Mouse (Mus musculus) forebrain, embryonic 11.5 days (tissue): ENCODE measurements around the gene Palld. TPM values are rescaled to one million over a fixed set of nuclear protein-coding genes. Genes with fewer than 3 reads are reported as not detected.

Experiments used
- ATAC-seq: fragments of 200-750 bp; cut with Nextera tagmentation; replicated peaks from 2 replicates; pipeline ENCODE4 v1.8.0; 2017; ENCODE audit warnings: moderate TSS enrichment; ENCODE audit not compliant: low FRiP score
- DNase-seq: peaks from one replicate; pipeline ENCODE4 v3.0.0-alpha.2; 2017; ENCODE audit warnings: low spot score
- H3K27ac ChIP-seq: fragments of 300-500 bp; sonication (generic); 2 replicates; pipeline ENCODE4 v1.5.1; 2014; ENCODE audit warnings: low read depth, low read length
- H3K27me3 ChIP-seq: fragments of 300-500 bp; sonication (generic); 2 replicates; pipeline ENCODE4 v1.6.1; 2014; ENCODE audit warnings: mild to moderate bottlenecking, low read length, mixed read lengths; ENCODE audit not compliant: control insufficient read depth, insufficient read depth
- H3K36me3 ChIP-seq: fragments of 300-500 bp; sonication (generic); 2 replicates; pipeline ENCODE4 v1.6.1; 2014; ENCODE audit warnings: mild to moderate bottlenecking, low read length, moderate library complexity, mixed read lengths; ENCODE audit not compliant: control insufficient read depth, insufficient read depth
- H3K4me1 ChIP-seq: fragments of 300-500 bp; sonication (generic); replicated peaks from 2 replicates; pipeline ENCODE4 v1.6.1; 2014; ENCODE audit warnings: low read length, mixed read lengths; ENCODE audit not compliant: control insufficient read depth, insufficient read depth
- H3K4me2 ChIP-seq: fragments of 300-500 bp; sonication (generic); 2 replicates; pipeline ENCODE4 v1.6.1; 2014; ENCODE audit warnings: low read depth, mild to moderate bottlenecking, low read length, moderate library complexity, mixed read lengths; ENCODE audit not compliant: severe bottlenecking
- H3K4me3 ChIP-seq: fragments of 300-500 bp; sonication (generic); 2 replicates; pipeline ENCODE4 v1.5.1; 2014; ENCODE audit warnings: low read depth, low read length
- H3K9ac ChIP-seq: fragments of 300-500 bp; sonication (generic); 2 replicates; pipeline ENCODE4 v1.6.1; 2014; ENCODE audit warnings: low read length
- H3K9me3 ChIP-seq: fragments of 300-500 bp; sonication (generic); 2 replicates; pipeline ENCODE4 v1.6.1; 2016; ENCODE audit warnings: low read length, mixed read lengths; ENCODE audit not compliant: control insufficient read depth
- WGBS: fragments of 180-500 bp; shearing (Covaris S2); extraction: QIAGEN DNeasy Blood & Tissue Kit; methylation state at CpG from one replicate; pipeline ENCODE4 v1.1.7; 2014; 5-methylcytosine and 5-hydroxymethylcytosine counted together
- polyA plus RNA-seq: library from polyadenylated mRNA; unstranded; fragments of >200 nt; fragmentation: Nextera tagmentation; extraction: Ambion mirVana; gene quantifications from 2 replicates; pipeline ENCODE4 v1.2.1, GENCODE M21; 2014

The Palld gene
- polyA plus RNA-seq, 1 experiment from 2014 or later, result 56.7 TPM

DNA sequence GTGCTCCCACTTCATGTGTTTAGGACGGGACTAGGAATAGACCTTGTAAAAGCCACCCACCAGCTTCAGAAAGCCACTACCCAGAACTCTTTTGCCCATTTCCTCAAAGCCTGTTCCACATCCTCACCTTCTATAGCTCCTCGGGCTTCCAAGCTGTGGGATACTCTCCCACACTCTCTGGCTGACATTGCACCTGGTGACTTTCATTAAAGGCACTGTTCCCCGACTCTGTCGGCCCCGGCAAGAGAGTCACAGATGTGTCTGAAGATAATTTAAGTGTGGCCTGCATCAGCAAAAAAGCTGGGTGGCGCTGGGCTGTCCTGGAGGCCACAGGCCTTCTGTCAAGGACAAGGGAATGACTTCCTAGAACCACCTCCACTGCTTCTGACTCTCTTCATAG is 350.3 kb downstream of the Palld start:
- Histone ChIP-seq H3K27me3 (no peaks in the 10 kb centered on the region), H3K27ac (no peak overlapping the region), H3K9me3 (peaks cover 8% of the 10 kb centered on the region), H3K36me3 (peaks cover 18% of the 10 kb centered on the region), H3K4me3 (no peak overlapping the region), H3K9ac (no peak overlapping the region), H3K4me1 (peaks cover 2% of the 10 kb centered on the region; the same call in 1 of the 2 replicates), H3K4me2 (no peak overlapping the region)
- ATAC-seq, result no peak
- DNase-seq, result no peak
- WGBS, result 73% methylated on average over 6 of the region's 6 CpGs

- peak; percentile 66 for DNase-seq
- Histone ChIP-seq H3K4me3 (no peak overlapping the region), H3K4me1 (peaks cover 2% of the 10 kb centered on the region; the same call in 1 of the 2 replicates), H3K4me2 (no peak overlapping the region), H3K27me3 (no peaks in the 10 kb centered on the region), H3K9ac (no peak overlapping the region), H3K36me3 (peaks cover 18% of the 10 kb centered on the region), H3K9me3 (peaks cover 8% of the 10 kb centered on the region), H3K27ac (no peak overlapping the region)
- WGBS, result 51% methylated on average over 27 of the region's 27 CpGs
- ATAC-seq, result no peak
Measured at GRCm38 (mm10) chr8:61550006-61550748, 352.3 kb downstream of the Palld start.

DNA sequence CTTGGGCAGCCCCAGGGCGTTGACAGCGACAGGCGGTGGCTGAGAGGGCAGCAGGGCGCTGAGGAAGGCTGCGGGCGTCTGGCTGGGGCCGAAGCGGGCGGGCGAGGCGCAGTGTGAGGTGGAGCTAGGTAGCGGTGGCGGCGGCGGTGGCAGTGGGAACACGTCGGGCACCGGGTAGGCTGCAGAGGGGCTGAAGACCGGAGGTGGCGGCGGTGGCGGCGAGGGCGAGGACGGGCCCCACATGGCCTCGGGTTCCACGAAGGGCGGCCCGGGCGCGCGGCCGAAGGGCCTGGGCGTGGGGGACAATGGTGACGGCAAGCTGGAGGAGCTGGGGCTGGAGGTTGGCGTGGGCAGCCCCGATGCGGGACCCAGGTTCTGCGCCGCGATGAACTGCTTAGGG is 352.9 kb downstream of the Palld start:
- Histone ChIP-seq H3K4me1 (peaks cover 2% of the 10 kb centered on the region; the same call in 1 of the 2 replicates), H3K9me3 (peaks cover 8% of the 10 kb centered on the region), H3K27ac (no peak overlapping the region), H3K36me3 (peaks cover 18% of the 10 kb centered on the region), H3K27me3 (no peaks in the 10 kb centered on the region), H3K9ac (no peak overlapping the region), H3K4me3 (no peak overlapping the region), H3K4me2 (no peak overlapping the region)
- DNase-seq (peak; percentile 54), ATAC-seq (no peak)
- 71% methylated on average over 41 of the region's 41 CpGs for WGBS

DNA sequence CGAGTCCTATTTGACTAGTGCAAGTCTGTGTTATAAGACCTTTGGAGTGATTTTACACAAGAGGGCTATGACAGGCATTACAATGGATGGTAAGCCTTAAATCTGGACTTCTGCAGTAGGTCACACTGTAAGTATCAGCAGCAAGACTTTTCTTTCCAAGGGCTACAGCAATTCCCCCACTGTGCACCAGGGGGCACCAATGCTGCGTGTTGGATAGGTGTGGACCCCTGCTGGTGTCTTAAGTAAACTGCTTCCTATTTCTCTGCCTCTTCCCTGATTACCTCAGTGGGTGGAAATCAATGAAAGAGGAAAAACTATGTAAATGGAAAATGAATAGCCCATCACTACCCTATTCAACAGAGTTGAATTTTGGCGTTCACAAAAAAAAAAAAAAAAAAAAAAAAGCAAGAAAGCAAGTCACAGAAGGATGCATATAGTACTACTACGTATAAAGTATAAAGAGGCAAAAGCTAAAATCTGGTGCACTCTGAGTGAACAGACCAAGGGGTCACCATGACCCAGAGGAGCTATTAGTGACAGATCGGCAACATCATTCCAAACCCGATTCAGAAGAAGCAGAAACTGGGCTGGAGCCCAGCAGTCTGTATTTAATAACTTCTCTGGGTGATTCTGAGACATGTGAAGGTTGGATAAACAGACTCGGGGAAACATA is 362.5 kb downstream of the Palld start:
- DNase-seq, result peak; percentile 92
- WGBS, result 51% methylated on average over 7 of the region's 7 CpGs
- Histone ChIP-seq H3K9me3 (no peaks in the 10 kb centered on the region), H3K4me2 (no peak overlapping the region), H3K4me1 (no peaks in the 10 kb centered on the region), H3K27me3 (no peaks in the 10 kb centered on the region), H3K4me3 (no peak overlapping the region), H3K9ac (no peak overlapping the region), H3K27ac (no peak overlapping the region), H3K36me3 (peaks cover under 1% of the 10 kb centered on the region; the same call in 1 of the 2 replicates)
- ATAC-seq, result peak; percentile 74

DNA sequence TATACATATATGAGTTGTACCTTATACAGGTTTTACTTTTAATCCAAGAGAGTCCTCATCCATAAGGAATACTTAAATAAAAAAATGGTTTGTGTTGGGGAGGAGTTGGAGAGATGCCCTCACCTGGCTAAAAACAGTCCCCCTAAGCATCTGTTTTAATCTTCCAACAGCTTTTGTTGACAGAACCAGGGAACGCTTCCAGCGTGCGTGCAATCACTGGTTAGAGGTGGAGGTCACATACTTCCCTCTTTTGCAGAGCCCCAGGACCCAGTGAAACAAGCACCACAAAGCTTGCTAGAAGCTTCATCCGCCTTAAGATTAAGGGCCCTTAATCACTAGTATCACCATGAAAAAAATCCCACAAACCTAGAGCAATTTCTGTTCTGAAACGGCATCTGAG is 365.0 kb downstream of the Palld start:
- Histone ChIP-seq H3K4me2 (no peak overlapping the region), H3K9ac (no peak overlapping the region), H3K9me3 (no peaks in the 10 kb centered on the region), H3K27me3 (no peaks in the 10 kb centered on the region), H3K4me3 (no peak overlapping the region), H3K36me3 (peaks cover 3% of the 10 kb centered on the region; the same call in 1 of the 2 replicates), H3K27ac (no peak overlapping the region), H3K4me1 (no peaks in the 10 kb centered on the region)
- WGBS, result 86% methylated on average over 5 of the region's 5 CpGs
- ATAC-seq, result no peak
- no peak for DNase-seq

- WGBS, result 76% methylated on average over 11 of the region's 11 CpGs
- ATAC-seq, result no peak
- no peak for DNase-seq
- no peaks in the 10 kb centered on the region for H3K9me3 ChIP-seq
- no peak overlapping the region for H3K27ac ChIP-seq
- H3K4me1 ChIP-seq, result no peaks in the 10 kb centered on the region
- H3K27me3 ChIP-seq, result no peaks in the 10 kb centered on the region
- peaks cover 3% of the 10 kb centered on the region; the same call in 1 of the 2 replicates for H3K36me3 ChIP-seq
- no peak overlapping the region for H3K9ac ChIP-seq
- H3K4me3 ChIP-seq, result no peak overlapping the region
- H3K4me2 ChIP-seq, result no peak overlapping the region
Measured at GRCm38 (mm10) chr8:61535472-61535871, 367.0 kb downstream of the Palld start.

- Histone ChIP-seq H3K4me3 (no peak overlapping the region), H3K27me3 (no peaks in the 10 kb centered on the region), H3K4me1 (no peaks in the 10 kb centered on the region), H3K9ac (no peak overlapping the region), H3K4me2 (no peak overlapping the region), H3K36me3 (peaks cover 3% of the 10 kb centered on the region; the same call in 1 of the 2 replicates), H3K27ac (no peak overlapping the region), H3K9me3 (no peaks in the 10 kb centered on the region)
- no peak for DNase-seq
- ATAC-seq, result no peak
- 55% methylated on average over 16 of the region's 16 CpGs for WGBS
Measured at GRCm38 (mm10) chr8:61533356-61533926, 369.0 kb downstream of the Palld start.

- WGBS, result 86% methylated on average over 5 of the region's 5 CpGs
- no peaks in the 10 kb centered on the region for H3K9me3 ChIP-seq
- H3K36me3 ChIP-seq, result peaks cover 3% of the 10 kb centered on the region; the same call in 1 of the 2 replicates
Measured at GRCm38 (mm10) chr8:61532831-61533230, 369.7 kb downstream of the Palld start.

More at GRCm38 (mm10) chr8:61532831-61533230, 369.7 kb downstream of the Palld start:
- Histone ChIP-seq H3K4me3 (no peak overlapping the region), H3K9ac (no peak overlapping the region), H3K27ac (no peak overlapping the region), H3K4me1 (no peaks in the 10 kb centered on the region), H3K4me2 (no peak overlapping the region), H3K27me3 (no peaks in the 10 kb centered on the region)
- no peak for ATAC-seq
- DNase-seq, result no peak
